Mouse (Mus musculus) heart, embryonic 10.5 days (tissue): ENCODE measurements at regions not wholly inside any gene's neighbourhood (a gene's known extent, or its start where the extent isn't known, plus 50 kb on each side); places are given as distances from the start of the nearest gene placed in this dataset.
A peak's percentile ranks its signal among the peaks of the same experiment; 100 is the strongest.

Source experiments
- DNase-seq: peaks from one replicate; pipeline ENCODE4 v3.0.0-alpha.2; 2017; ENCODE audit warnings: low spot score
- H3K27ac ChIP-seq: fragments of 300-500 bp; sonication (generic); 2 replicates; pipeline ENCODE4 v1.5.1; 2016; ENCODE audit warnings: mild to moderate bottlenecking
- H3K27me3 ChIP-seq: fragments of 300-500 bp; sonication (generic); 2 replicates; pipeline ENCODE4 v1.6.1; 2016; ENCODE audit warnings: mild to moderate bottlenecking; ENCODE audit not compliant: poor library complexity, insufficient read depth, severe bottlenecking
- H3K36me3 ChIP-seq: fragments of 300-500 bp; sonication (generic); 2 replicates; pipeline ENCODE4 v1.6.1; 2016; ENCODE audit warnings: mild to moderate bottlenecking, moderate library complexity
- H3K4me1 ChIP-seq: fragments of 300-500 bp; sonication (generic); 2 replicates; pipeline ENCODE4 v1.6.1; 2016; ENCODE audit warnings: mild to moderate bottlenecking
- H3K4me3 ChIP-seq: fragments of 300-500 bp; sonication (generic); 2 replicates; pipeline ENCODE4 v1.5.1; 2016; ENCODE audit warnings: mild to moderate bottlenecking, moderate library complexity
- H3K9me3 ChIP-seq: fragments of 300-500 bp; sonication (generic); 2 replicates; pipeline ENCODE4 v1.6.1; 2016; ENCODE audit warnings: mild to moderate bottlenecking, moderate library complexity
- WGBS: fragments of 180-500 bp; shearing (Covaris S2); methylation state at CpG from one replicate; pipeline ENCODE4 v1.1.7; 2016; 5-methylcytosine and 5-hydroxymethylcytosine counted together

DNA sequence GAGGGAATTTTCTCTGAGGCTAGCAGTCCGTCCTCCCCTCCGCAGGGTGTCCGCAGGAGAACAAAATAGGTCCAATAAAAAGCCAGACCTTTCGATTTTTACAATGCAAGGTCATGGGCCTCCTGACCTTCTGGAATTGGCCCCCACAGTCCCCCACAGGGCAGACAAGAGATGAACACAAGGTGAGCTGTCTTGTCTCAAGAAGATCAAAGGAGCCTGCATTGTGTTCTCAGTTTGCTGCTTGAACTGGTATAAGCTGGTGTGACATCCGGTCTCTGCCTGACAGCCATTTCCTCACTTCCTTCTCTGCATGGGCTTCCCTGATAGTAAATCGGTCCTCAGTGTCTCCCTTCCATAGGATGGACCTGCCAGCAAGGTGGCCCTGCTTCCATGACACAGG lies 425.5 kb downstream of the Cd83 start:
- Histone ChIP-seq H3K27ac (peak overlapping the region; percentile 59; the same call in 1 of the 2 replicates), H3K36me3 (no peaks in the 10 kb centered on the region), H3K4me3 (no peak overlapping the region), H3K4me1 (peaks cover 59% of the 10 kb centered on the region), H3K27me3 (peaks cover 13% of the 10 kb centered on the region; the same call in 1 of the 2 replicates), H3K9me3 (no peaks in the 10 kb centered on the region)
- DNase-seq = no peak
- WGBS = 60% methylated on average over 6 of the region's 6 CpGs

DNA sequence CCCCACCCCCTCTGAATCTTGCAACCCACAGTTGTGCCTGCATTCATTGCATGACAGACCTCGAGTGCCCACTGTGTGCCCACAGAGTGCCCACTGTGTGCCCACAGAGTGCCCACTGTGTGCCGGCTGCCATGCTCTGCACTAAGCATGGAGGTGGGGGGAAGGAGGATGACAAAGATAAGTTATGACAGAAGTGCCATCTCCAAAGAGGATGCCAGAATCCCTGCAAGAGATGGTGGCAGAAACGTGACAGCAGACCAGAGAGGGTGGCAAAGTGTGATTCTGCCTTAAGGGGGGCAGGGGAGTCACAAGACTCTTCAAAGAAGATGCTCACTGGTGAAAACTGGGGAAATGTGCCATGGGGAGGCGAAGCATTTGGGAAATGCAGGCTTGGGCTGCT lies 427.8 kb downstream of the Cd83 start:
- peaks cover 46% of the 10 kb centered on the region for H3K4me1 ChIP-seq
- H3K4me3 ChIP-seq = no peak overlapping the region
- H3K27me3 ChIP-seq = peaks cover 13% of the 10 kb centered on the region; the same call in 1 of the 2 replicates
- DNase-seq = no peak
- H3K9me3 ChIP-seq = no peaks in the 10 kb centered on the region
- H3K27ac ChIP-seq = 0 out of 2 replicates have a peak overlapping the region, but pooled peaks have one; percentile 49
- no peaks in the 10 kb centered on the region for H3K36me3 ChIP-seq
- WGBS = 74% methylated on average over 4 of the region's 4 CpGs

DNA sequence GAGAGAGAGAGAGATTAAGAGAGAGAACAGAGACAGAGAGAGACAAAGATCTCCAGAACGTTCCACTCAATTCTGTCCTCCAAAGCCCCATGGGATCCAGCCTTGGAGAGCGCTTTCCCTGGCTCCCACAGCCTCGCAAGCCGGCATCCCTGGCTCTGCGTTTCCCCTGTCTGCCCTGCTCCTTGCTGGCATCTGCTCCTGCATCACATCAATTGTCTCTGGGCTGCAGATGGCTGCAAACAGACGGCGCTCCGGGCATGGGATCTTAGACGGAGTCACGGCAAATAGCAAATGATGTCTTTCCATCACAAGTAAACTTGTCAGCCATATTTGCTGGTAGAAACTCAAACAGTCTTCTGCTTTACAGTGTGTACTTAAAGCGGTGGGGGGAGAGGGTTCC lies 428.4 kb downstream of the Cd83 start:
- Histone ChIP-seq H3K4me1 (peaks cover 41% of the 10 kb centered on the region), H3K27ac (peak overlapping the region; percentile 49), H3K9me3 (no peaks in the 10 kb centered on the region), H3K4me3 (no peak overlapping the region), H3K27me3 (peaks cover 11% of the 10 kb centered on the region; the same call in 1 of the 2 replicates), H3K36me3 (no peaks in the 10 kb centered on the region)
- 38% methylated on average over 11 of the region's 11 CpGs for WGBS
- DNase-seq = no peak

DNA sequence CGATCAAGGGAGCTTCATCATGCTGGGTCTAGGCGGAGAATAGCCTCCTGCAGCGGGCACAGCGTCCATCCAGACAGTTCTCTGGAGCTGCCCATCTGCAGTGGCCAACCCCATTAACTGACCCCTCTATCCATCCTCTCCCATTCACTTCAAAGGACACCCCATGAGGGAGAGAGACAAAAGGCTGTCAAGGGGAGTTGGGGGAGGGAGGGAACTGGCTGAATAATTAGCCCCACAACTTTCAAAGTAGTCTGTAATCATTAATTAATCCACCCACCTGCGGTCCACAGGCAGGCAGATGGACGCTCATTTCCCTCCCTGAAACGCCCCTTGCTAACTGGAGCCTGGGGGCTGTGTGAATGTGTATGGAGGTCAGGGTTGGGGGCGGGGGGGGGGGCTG lies 433.7 kb downstream of the Cd83 start:
- WGBS = 53% methylated on average over 8 of the region's 8 CpGs
- H3K27ac ChIP-seq = no peak overlapping the region
- no peak overlapping the region for H3K4me3 ChIP-seq
- peaks cover 28% of the 10 kb centered on the region for H3K4me1 ChIP-seq
- H3K27me3 ChIP-seq = no peaks in the 10 kb centered on the region
- H3K36me3 ChIP-seq = no peaks in the 10 kb centered on the region
- no peaks in the 10 kb centered on the region for H3K9me3 ChIP-seq
- DNase-seq = no peak

DNA sequence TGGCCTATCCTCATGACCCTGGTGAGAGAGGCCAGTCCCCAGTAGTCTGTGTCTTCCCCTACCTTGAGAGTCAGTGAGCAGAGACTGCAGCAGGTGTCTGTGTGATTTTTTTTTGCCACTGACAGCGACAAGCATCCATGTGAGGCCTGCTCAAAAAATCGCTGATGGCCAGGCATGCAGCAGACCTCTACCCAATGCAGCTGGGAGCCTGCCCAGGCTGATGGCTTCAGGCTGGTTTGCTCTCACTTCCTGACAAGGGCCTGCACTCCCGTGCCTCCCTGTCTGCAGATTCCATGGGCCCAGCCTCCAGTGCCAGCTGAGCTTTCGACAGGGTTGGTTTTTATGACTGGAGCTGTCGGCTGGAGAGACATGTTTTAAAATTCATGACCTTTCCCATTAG lies 437.1 kb downstream of the Cd83 start:
- Histone ChIP-seq H3K4me3 (no peak overlapping the region), H3K9me3 (no peaks in the 10 kb centered on the region; the same call in 1 of the 2 replicates), H3K27me3 (no peaks in the 10 kb centered on the region), H3K4me1 (peaks cover 20% of the 10 kb centered on the region), H3K27ac (peak overlapping the region; percentile 80), H3K36me3 (no peaks in the 10 kb centered on the region)
- no peak for DNase-seq
- WGBS = 49% methylated on average over 5 of the region's 5 CpGs

DNA sequence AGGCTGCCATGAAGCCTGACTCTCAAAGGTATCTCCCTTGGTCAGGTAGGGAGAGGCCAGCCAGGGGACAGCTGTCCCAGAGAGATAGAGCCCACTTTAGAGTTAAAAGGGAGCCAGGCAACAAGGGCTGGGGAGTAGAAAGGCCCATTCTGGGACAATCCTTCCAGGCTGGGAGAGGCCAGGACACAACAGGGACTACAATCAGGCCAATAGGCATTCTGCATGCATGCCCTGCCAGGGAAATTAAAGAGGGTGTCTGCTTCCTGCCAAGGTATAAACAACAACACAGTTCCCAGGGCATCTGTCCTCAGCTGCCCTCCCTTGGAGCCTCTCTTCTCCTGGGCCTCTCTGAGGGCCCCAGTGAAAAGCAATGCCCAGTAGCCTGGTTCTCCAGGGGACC lies 437.8 kb downstream of the Cd83 start:
- no peaks in the 10 kb centered on the region for H3K27me3 ChIP-seq

DNA sequence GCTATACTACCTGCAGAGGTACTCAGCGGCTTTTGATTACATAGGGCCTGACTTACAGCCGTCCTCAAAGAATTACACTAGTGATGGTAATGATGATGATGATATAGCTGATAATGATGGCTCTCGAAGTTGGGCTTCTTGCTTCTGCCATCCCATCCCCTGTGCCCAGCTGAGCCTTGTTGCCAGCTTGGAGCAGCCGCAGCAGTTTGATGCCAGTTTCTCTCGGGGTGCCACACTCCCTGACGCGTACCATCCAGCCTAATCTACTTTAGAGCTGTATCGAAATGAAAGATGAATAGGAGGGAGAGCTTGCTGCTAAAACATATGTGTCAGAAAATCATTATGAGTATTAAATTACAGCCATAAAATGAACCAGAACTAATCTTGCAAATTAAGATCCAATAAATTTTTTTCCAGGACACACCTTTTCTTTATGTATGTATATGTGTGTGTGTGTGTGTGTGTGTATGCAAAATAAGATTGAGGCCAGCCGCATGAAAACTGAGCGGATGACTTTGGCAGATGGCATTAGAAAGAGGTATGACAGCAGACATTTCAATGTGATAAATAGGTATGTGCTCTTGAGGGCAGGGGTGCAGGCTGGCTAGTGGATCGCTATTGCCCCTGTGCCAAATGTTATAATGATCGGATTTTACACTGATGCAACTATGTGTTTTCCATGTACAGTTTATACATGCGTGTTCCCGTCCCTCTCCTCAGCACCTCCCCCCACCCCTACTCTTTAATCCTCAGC lies 443.3 kb downstream of the Cd83 start:
- WGBS = 85% methylated on average over 14 of the region's 14 CpGs
- H3K27ac ChIP-seq = peak overlapping the region; percentile 84
- H3K4me1 ChIP-seq = peaks cover 50% of the 10 kb centered on the region
- H3K4me3 ChIP-seq = no peak overlapping the region
- no peaks in the 10 kb centered on the region; the same call in 1 of the 2 replicates for H3K9me3 ChIP-seq
- no peaks in the 10 kb centered on the region for H3K36me3 ChIP-seq
- H3K27me3 ChIP-seq = no peaks in the 10 kb centered on the region
- no peak for DNase-seq

More for the DNA sequence above, 437.8 kb downstream of the Cd83 start:
- Histone ChIP-seq H3K4me3 (no peak overlapping the region), H3K27ac (peak overlapping the region; percentile 80), H3K4me1 (peaks cover 22% of the 10 kb centered on the region), H3K36me3 (no peaks in the 10 kb centered on the region), H3K9me3 (no peaks in the 10 kb centered on the region; the same call in 1 of the 2 replicates)
- no peak for DNase-seq

DNA sequence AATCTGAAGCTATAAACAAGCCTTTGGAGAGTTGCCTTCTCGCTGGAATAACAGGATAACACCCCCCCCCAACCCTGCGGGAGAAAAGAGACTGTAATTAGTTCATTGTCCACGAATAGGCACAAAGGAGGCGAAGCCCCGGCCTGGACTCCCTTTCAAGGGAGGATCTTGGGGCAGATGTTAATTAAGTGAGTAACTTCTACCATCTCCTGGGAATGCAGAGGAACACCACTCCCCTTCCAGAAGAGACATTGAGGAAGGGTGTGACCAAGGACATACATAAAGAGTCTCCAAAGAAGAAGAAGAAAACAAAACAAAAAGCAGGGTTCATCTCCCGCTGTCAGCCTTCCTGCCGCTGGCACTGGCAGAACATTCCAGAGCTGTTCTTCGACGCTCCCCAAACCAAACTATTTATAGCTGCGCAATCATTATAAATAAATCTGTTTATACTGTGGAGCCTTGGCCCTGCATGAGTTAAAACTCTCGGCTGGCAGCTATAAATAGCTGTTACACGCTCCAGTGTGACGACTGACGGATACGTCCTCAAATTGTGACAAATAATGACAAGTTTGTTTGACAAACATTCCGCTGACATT lies 444.1 kb downstream of the Cd83 start:
- peaks cover 50% of the 10 kb centered on the region for H3K4me1 ChIP-seq
- DNase-seq = no peak

DNA sequence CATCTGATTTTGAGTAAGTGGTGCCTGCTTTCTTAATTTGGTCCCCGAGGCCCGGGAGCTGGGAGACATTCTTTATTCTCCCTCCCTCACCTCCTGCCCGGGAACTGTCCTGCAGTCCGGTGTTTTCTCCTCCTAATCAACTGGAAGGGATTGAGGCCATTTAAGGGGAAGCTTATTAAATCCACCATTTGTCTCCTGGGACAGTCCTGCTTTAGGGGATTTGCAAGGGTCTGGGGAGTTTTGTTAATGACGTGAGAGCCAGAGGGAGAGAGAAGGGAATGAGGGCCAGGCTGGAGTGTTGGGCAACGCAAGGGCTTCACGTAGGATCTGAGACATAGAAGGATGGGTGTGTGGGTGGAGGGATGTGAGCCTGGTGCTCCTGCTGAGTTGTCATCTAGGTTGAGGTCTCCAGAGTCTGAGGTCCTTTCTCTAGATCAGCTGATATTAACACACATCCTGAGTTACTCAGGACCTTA lies 444.6 kb downstream of the Cd83 start:
- WGBS = 9% methylated on average over 7 of the region's 7 CpGs
- Histone ChIP-seq H3K4me3 (peak overlapping the region; percentile 37; the same call in 1 of the 2 replicates), H3K27me3 (no peaks in the 10 kb centered on the region), H3K9me3 (no peaks in the 10 kb centered on the region; the same call in 1 of the 2 replicates), H3K4me1 (peaks cover 50% of the 10 kb centered on the region), H3K36me3 (no peaks in the 10 kb centered on the region), H3K27ac (peak overlapping the region; percentile 84)
- no peak for DNase-seq

More for the DNA sequence above, 444.1 kb downstream of the Cd83 start:
- WGBS = 18% methylated on average over 16 of the region's 16 CpGs
- Histone ChIP-seq H3K27me3 (no peaks in the 10 kb centered on the region), H3K9me3 (no peaks in the 10 kb centered on the region; the same call in 1 of the 2 replicates), H3K36me3 (no peaks in the 10 kb centered on the region), H3K27ac (peak overlapping the region; percentile 84), H3K4me3 (peak overlapping the region; percentile 37; the same call in 1 of the 2 replicates)

DNA sequence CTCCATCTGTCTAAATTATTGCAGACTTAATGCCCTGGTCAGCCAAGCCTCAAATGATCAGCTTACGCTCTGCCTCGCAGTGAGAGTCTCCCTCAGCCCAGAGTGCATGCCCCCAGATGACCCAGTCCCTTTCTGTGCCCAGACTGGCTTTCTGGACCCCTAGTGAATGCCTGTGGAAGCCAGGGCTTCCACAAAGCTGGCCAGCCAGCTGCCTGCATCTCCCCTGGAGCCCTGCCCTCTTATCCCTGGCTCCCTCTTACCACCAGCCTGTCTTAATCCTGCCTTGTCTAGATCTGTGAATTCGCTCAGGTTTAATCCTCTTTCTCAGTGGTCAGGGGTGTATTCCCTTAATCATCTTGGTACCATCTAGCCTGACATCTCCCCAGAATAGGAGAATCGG lies 446.8 kb downstream of the Cd83 start:
- Histone ChIP-seq H3K27me3 (no peaks in the 10 kb centered on the region), H3K4me1 (peaks cover 58% of the 10 kb centered on the region), H3K4me3 (no peak overlapping the region), H3K27ac (peak overlapping the region; percentile 77), H3K36me3 (no peaks in the 10 kb centered on the region), H3K9me3 (no peaks in the 10 kb centered on the region)
- 48% methylated on average over 4 of the region's 4 CpGs for WGBS
- DNase-seq = no peak

DNA sequence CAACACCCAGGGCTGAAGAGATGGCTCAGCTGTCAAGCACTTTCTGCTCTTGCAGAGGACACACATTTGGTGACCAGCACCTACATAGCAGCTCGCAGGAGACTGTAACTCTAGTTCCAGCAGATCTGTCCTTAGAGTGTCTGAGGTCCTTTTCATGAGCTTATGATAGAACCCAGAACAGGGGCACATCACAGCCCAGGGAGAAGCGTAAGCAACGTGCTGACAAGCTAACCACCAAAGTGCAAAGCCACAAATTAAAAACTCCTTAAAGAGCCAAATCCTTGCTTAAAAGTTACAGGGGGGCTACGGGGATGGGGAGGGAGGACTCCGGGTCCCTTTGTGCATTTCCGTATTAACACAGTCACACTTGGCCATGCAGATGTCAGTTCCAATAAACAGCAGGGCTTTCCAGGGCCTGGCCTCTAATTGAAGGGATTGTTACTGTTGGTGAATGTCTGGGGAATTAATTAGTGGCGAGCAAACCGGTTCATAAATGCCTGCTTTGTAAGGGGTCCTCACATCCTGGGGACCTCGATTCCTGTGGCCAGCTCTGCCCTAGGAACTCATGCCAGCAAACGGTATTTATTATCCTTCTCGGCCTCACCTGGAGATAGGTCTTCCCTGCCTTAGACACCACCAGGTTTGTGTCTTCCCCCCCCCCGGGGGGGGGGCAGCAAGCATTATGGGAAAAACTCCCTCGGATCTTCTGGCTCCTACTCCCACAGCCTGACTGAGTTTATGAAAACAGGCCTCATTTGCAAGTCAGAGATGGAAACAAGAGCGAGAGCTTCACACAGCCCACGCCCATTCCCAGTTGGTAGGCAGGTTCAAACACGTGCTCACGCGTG lies 447.5 kb downstream of the Cd83 start:
- 48% methylated on average over 18 of the region's 18 CpGs for WGBS
- Histone ChIP-seq H3K27me3 (no peaks in the 10 kb centered on the region), H3K36me3 (no peaks in the 10 kb centered on the region), H3K27ac (peak overlapping the region; percentile 77), H3K4me1 (peaks cover 58% of the 10 kb centered on the region), H3K9me3 (no peaks in the 10 kb centered on the region), H3K4me3 (no peak overlapping the region)
- DNase-seq = no peak

DNA sequence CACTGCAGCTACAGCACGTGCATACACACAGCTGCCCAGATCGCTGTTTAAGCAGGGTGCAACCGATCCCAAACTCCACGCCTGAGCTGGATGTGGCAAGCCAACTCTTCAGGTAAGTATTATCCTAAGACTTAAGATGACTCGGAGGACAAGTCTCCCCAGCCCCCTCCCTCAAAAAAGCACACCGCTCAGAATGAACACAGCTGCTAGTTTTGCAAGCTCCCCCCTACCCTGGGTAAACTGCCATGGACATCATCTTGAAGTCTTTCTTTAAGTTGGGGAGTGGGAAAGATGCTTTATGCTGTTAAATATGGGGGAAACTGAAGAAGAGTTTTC lies 448.1 kb downstream of the Cd83 start:
- Histone ChIP-seq H3K27me3 (no peaks in the 10 kb centered on the region), H3K4me1 (peaks cover 52% of the 10 kb centered on the region), H3K27ac (peak overlapping the region; percentile 77; the same call in 1 of the 2 replicates), H3K4me3 (no peak overlapping the region), H3K9me3 (no peaks in the 10 kb centered on the region), H3K36me3 (no peaks in the 10 kb centered on the region)
- no peak for DNase-seq
- WGBS = 84% methylated on average over 6 of the region's 6 CpGs
